Mouse (Mus musculus): ENCODE measurements around the gene Gm5089.

DNA sequence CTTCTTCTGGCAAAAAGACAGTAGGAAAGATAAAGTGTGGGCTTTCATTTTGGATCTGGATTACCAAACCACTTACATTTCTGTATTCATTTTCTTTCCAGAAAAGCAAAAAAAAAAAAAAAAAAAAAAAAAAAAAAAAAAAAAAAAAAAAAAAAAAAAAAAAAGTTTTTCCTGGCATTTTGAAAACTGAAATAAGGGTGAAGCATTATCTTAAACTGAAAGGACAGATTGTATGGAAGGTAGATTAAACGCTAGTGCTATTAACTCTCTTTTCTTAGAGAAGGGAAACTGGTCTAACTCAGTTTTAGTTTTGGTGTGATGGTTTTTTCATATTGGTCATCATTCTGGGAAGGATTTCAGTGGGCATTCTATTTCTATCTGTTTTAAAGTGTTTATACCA, 41.1 kb upstream of the Gm5089 start:
- TF ChIP-seq CTCF (IDR thresholded peaks at IDR 0.05; ENCODE audit: control insufficient read depth, insufficient read depth, insufficient replicate concordance, low read depth, low read length) (no peak), POLR2A (IDR thresholded peaks at IDR 0.05; ENCODE audit: control insufficient read depth, low read depth, low read length) (no peak)
